Mouse (Mus musculus) regulatory T cell (primary cell): ENCODE data around the gene Rnf31.

Experiments
- in situ Hi-C: fragments of 300-600 bp; cut with MboI, MseI; formaldehyde crosslinking; loops from one replicate; pipeline ENCODE4 v1.15.1; 2025; ENCODE audit warnings: high pct_unique_total_duplicates

Rnf31 gene

GRCm38 (mm10) chr14:55644261-55644888, 52.9 kb downstream of the Rnf31 start:
- in situ Hi-C loops = no loop called here

GRCm38 (mm10) chr14:55649884-55650283, 58.4 kb downstream of the Rnf31 start, which contains the start of gene Tssk4:
Gene Tssk4 (plus strand): TSS chr14:55650184.
- in situ Hi-C loops = no loop called here

- in situ Hi-C loops = no loop called here
These were observed 60.0 kb downstream of the Rnf31 start for GRCm38 (mm10) chr14:55651528-55651927.
